Mouse (Mus musculus) cerebellum, postnatal 25 days (tissue): ENCODE results near the gene Gpr141.
"Not testable (repeated sequence)": the region's sequence is repeated elsewhere in the genome, so short reads cannot be mapped to it uniquely, and the experiment has no call there.

Source experiments
- DNase-seq, 2 experiments: peaks; one replicate each; pipeline ENCODE4 v3.0.0; 2021; ENCODE audit warnings: mixed read lengths in 2 of 2

Gene Gpr141

DNA sequence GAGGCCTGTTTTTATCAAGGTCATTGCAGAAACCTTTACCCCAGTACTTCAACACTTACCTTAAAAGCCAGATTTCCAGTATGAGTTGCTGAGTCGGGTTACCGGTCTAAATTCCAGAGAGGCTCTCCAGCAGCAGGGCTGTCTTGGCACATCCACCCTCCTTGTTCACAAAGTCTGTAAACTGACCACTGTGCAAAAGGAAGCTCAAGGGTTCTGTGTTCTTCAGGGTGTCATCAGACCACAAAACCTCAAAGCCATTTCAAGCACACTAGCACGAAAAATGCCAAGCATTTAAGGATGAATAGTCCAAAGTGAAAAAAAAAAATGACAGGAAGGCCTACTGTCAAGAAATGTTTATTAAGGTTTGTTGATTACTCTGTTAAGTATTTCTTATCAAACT lies at the start of gene Gpr141:
Gene Gpr141, minus strand, starts transcription at position 187 of the 400 bp plus-strand sequence.
- no peak for DNase-seq

DNA sequence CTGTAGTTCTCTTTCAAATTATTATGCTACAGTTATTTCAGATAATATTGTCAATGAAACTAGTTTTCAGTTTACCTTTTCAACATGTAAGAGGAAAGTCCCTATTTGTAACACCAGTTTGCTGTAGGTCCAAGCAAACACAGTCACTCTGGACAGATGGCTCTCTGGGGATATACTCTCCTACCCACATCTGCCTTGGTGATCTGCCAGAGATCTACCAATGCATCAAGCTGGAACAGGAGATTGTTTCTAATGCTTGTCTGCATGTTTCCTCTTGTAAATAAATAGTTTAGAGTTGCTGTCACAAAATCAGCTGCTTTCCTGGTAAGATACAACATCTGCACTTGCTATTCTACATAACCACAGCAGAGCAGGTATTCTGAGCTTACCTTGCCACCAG lies 40.2 kb upstream of the Gpr141 start:
- DNase-seq, result no peak

DNA sequence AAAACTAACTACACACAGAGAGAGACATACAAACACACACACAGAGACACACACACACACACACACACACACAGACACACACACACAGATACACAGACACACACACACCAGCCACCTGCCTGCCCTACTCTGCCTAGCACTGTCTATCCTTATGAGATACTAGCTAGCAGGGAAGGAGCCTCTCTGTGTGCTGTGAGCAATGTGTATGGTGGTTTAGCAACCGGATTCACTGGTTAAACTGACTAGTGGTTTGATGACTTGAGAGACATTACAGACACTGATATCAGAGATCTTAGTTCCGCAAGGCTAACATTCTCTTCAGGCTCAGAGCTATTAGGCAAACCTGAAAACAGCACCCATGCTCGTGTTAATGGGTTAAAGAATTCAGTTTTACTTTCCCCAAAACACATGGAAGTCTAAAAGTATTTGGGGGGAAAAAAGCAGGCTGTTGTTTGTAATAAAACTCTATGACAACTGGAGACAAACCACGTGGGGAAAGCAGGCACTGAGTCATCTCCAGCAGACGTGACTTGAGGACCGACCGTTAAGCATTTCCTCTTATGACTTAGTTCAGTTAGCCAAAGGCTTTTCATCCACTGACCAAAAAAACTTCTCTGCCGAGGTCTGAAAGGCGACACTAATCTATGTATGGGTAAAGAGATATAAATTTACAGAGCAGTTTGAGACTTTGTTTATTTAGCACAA lies 30.7 kb upstream of the Gpr141 start:
- no peak for DNase-seq

DNA sequence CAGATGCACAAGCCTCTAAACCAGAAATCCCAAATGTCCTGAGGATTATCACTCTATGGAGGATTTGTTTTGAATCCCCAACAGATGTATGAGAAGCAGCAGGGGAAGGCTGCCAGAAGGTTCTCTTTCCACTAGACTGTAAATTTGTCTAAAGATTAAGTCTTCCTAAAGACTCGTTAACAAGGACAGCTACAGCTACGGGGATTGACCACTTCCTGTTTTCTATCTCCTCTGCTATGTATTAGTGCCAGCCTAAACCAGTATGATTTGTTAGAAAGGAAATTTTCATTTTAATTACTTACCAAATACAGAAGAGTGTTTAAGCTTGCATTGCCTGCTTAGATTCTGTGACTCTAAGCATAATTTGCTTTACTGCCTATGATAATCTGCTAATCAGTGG lies 30.0 kb upstream of the Gpr141 start:
- no peak for DNase-seq

DNA sequence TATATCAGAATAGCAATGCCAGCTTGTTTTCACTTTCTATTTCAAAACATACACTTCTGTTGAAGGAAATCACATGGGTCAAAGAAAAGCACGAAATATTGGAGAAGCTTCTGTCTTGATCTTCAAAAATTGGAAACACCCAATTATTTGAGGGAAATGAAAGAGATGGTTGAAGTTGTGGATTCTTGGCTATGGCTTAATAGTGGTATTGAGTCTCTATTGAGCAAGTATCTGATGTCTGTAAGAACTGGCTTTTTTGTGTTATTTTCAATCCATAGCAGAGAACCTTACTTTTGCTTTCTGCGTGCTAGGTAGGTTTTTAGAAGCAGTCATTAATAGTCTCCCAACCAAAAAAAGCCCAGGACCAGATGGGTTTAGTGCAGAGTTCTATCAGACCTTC lies 19.4 kb upstream of the Gpr141 start:
- DNase-seq, result no peak

DNA sequence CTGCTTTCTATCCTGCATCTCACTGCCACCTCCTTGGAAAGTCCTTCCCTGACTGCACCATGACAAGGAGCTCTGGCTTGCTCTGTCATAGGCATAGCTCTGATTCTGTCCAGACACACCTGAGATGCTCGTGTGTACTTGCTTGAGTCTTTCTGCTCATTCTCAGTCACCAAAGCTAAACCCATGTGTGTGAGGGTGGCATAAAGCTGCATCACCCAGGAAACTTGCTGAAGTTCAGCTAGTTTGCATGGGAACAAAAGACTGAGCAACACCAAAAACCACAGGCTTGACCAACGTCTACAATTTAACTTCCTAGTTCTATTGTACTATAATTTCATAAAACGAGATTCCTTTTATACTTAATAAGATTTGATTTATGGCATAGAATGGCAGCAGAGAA lies 18.6 kb upstream of the Gpr141 start:
- no peak for DNase-seq

DNA sequence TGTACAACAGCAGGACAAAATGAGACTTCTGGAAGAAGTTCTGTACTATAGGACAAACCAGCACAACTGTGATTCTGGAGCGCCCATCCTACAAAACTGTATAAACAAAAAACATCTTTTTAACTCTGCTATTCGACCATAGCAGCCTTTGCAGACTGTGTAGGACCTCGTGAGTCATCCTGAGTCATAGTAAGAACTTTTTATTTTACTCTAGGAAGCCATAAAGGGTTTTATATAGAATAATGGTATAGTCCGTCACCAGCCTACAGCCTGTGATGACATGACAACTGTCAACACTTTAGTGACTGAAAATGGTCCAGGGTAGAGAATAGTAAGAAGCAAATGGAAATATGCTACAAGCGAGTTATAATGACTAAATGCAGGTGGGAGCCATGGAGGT lies 17.6 kb upstream of the Gpr141 start:
- no peak for DNase-seq

DNA sequence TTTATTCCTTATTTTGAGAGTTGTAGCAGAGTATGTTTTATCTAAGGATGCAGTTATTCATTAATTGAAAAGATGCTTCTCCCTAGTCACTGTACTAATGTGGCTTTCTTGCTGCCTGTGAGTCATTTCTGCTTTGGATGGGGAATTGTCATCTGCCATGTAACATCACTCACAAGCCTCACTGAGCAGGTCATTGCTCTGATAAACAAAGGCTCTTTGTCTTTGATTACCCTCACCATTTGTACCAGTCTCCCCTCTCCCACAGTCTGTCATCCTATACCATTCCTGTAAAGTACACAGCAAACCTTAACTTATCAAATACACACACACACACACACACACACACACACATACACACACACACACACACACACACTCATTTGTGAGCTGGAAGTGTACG lies 16.1 kb upstream of the Gpr141 start:
- DNase-seq, result no peak

DNA sequence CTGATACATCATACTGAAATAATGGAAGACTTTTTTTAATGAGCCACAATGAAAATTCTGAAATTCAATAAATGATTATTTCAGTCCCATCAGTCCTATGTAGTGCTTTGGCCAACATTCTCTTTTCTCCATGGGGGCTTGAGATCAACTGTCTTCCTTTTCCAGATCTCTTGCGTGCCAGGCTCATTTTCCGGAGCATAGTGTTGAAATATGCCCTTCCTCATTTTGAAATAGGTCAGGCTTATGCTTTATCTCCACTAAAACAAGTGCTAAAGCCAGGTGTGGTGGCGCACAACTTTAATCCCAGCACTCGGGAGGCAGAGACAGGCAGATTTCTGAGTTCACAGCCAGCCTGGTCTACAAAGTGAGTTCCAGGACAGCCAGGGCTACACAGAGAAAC lies 6.5 kb upstream of the Gpr141 start:
- no peak for DNase-seq

DNA sequence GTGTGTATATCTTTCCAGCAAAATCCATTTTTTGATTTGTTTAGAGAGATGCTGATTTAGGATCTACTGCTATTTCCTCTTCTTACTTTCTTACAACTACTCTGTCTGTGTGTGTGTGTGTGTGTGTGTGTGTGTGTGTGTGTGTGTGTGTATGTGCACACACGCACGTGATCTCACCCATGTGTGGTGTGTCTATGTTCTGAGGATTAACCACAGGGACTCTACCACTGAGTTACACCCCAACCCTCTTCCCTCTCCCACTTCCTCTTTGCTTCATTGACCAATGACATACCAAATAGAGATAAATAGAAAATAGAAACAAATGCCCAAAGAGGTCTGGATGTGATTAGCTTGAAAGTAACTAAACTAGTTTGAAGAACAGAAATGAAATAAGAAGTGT lies 4.0 kb upstream of the Gpr141 start:
- DNase-seq, result no peak

DNA sequence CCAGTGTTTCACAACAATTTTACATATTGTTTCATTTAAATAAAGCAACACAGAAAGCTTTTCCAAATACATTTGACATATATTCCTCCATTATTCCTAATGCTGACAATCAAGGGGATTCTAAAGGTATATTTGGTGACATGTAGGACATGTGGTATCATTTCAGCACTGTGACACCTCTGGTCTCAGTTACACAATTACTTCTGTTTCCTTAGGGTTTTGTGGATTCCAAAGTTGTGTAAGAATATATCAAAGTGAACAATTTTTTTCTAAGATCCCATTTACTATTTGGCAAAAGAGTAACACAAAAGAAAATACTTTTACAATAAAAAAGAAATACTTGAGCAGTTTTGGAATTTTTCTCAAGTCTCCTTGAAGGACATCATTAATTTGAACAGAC lies 2.4 kb downstream of the Gpr141 start:
- DNase-seq, result no peak

DNA sequence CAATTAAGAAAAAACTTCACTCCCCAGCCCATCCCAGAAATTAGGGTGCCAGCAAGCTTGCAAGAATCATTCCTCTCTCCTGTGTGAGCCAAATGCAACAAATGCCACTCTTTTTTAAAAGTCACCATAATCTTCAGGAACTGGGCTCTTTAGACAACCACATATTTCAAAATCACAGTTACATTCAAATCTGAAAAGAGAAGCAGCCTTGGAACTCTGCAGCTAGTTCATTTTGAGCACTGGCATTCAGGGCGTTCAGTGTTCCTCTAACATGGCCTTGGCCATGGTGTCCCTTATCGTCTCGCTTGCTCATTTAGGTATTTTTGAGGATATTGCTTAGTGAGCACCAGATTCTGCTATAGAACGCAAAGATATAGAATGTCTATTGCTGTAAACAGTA lies 4.1 kb downstream of the Gpr141 start:
- DNase-seq, result no peak

DNA sequence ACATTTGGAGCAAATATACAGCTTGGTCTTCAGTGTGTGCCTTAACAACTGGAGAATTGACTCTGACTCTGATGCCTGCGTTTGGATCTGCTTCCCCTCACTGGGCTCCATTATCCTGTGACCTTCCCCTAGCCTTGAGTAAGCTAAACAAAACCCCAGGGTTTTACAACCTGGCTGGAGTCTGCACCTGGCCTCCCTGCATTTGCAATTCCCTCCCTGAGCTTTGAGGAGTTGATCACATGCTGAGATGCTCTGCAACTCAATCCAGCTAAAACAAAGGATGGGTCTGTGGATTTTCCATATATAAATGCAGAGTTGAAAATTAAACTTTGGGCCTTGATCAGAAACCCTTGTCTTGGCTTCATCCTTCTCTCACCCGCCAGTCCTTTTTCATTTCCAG lies 4.8 kb downstream of the Gpr141 start:
- DNase-seq, result no peak

DNA sequence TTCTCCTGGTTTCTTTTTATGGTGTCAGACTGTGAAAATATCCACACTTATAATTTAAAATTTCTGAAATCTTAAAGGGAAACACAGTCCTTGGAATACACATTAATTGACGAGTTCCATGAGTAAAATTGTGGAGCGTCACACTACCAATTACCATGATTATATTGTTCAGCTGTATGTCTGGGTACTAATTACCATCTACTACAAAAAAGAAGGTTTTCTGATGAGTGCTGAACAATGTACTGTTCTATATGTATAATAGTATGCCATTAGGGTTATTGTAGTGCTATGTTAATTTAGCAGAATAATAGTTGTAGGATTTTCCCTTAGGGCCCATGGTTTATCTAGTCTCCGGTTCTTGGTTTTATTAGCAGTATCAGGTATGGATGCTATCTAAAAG lies 29.1 kb downstream of the Gpr141 start:
- no peak for DNase-seq

DNA sequence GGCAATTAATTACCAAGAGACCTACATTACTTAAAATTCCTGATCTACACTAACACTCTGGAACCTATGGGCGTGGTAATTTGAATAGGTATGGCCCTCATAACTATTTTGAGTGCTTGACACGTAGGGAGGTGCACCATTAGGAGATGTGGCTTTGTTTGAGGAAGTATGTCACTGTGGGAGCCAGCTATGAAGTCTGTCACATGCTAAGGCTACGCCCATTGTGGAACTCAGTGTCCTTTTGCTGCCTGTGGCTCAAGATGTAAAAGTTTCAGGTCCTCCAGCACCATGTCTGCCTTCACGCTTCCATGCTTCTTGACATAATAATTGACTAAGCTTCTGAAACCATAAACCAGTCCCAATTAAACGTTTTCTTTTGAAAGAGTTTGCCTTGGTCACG lies 29.6 kb downstream of the Gpr141 start:
- no peak for DNase-seq

DNA sequence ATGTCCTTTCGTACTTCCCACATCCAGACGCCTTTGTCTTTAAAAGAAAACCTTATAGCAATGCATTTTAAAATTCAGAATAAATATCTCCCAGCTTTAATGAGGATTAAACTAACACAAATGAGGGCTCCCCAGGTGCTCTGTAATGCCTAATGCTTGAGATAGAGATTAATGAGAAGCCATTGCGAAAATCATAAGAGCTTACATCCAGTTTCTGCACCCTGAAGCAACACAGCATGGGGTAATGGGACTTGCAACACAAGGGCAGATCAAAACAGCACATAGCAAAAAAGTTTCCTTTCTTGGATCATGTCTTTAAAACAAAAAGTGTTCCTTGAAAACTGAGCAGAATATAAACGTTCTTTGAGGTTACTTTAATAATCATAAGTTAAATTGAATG lies 30.3 kb downstream of the Gpr141 start:
- DNase-seq, result no peak

DNA sequence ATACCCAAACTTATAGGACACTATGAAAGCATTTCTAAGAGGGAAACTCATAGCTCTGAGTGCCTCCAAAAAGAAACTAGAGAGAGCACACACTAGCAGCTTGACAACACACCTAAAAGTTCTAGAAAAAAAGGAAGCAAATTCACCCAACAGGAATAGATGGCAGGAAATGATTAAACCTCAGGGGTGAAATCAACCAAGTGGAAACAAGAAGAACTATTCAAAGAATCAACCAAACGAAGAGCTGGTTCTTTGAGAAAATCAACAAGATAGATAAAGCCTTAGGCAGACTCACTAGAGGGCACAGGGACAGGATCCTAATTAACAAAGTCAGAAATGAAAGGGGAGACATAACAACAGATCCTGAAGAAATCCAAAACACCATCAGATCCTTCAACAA lies 36.1 kb downstream of the Gpr141 start:
- DNase-seq, result not testable (repeated sequence)

DNA sequence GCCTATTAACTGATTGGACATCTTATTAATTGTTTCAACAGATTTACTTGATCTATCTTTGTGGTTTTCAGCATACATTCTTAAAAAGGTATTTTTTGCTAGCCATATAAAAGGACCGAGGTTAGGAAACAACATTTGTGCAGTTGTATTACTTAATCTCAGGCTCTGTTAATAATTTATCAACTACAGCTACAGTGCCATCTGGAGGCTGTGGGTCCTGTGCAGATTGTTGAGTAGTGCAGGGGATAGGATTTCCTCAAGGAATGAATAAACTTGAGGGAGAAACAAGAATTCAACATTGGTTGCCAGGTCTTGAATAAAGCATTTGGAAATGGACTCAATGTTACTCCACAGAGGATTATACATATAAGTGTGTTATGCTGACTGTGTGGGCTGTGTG lies 53.9 kb downstream of the Gpr141 start:
- DNase-seq, result no peak

DNA sequence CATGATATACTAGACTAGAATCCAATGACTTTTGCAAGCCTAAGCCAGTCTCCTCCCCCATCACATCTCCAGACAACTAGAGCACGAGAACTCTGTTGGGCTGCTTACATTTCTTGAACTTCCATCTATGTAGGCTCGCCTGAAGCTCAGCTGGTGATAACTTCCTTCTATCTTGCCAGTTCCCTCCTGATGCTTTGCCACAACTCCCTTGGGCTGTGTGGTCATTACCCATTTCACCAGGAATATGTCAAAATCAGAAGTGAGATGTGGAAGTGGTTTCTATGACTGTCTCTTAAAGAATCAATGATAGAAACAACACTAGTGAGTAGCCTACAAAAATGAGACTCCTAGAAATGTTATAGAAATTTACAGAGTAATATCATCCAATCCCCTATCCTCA lies 56.9 kb downstream of the Gpr141 start:
- DNase-seq, result no peak

DNA sequence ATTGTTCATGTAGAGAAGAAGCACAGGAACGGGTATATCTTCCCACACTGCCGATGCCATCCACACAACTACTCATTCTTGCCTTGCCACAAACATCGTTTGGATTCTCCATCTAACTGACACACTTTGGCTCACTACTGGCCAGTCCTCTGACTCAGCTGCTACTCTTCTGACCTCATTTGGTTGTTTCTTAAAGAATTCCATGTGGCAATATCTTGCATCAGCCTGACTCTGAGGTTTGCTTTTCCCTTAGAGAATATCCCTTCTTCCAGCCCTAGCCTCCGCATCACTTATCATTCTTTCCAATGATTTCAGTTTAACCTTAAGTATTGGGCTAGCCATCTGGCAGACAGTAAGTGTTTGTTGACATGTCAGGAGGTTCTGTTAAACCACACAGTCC lies 59.8 kb downstream of the Gpr141 start:
- DNase-seq, result no peak

DNA sequence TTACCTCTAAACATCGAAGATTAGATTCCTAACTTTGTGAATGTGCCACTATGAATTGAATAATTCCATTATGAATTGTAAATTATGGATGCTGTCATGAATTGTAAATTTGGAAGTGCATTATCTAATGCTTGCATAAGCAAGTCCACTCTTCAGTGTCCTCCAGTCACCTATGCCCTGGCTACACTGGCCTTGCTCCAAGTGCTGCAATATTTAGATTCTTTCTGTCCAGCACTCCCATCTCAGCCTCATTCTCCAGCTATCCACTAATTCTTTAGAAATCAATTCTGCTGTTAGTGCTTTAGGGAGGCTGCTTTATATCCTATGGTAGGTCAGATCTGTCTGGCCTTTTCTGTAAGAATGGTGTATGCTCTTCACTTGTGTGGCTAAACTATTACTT lies 60.8 kb downstream of the Gpr141 start:
- no peak for DNase-seq

DNA sequence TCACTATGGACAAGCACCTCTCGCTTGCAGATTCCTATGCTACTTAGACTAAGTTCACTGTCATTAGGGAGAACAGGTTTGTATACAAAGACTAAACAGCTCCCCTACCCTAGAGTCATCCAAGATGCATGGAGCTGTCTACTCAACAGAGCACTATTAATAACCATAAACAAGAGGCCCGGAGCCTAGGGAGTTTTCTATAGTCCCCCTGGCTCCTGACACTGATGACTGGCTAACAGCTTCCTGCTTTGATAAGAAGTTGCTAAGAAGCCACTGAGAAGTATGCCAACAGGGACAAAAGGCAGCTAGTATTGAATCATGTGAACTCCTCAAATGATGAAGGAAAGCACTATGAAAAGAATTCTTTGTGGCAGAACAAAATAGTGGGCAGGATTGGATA lies 78.3 kb downstream of the Gpr141 start:
- DNase-seq, result no peak

DNA sequence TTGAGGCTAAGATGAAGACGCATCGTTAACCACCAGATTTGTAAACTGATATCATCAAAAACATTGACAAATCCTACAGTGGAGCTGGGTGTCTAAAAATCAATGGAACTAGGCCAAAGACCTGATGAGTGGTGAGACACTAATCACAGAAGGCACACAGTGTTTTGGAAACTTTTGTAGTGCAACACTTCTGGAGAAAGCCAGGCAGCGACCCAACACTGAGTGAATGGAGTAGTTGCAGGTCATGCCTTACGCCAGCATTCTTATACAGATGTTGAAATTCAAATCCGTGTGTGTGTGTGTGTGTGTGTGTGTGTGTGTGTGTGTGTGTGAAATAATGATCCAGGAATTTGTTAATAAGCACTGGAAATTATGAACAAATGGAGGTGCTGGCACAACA lies 79.5 kb downstream of the Gpr141 start:
- no peak for DNase-seq

DNA sequence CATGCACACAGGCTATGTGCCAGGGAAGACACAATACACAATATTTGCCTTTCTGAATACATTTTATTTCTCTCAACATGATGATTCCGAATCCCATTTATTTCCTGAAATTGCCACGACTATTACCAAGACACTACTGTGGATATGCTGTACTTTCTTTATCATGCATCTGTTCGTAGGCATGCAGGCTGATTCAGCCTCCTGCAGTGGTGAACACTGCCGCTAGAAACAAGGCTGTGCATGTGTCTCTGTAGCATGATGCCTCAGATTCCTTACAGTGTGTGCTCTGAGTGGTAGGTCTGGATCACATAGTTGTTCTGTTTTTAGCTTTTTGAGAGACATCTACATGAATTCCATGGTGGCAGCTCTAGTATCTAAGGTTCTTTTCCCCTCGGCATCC lies 89.5 kb downstream of the Gpr141 start:
- DNase-seq, result no peak

DNA sequence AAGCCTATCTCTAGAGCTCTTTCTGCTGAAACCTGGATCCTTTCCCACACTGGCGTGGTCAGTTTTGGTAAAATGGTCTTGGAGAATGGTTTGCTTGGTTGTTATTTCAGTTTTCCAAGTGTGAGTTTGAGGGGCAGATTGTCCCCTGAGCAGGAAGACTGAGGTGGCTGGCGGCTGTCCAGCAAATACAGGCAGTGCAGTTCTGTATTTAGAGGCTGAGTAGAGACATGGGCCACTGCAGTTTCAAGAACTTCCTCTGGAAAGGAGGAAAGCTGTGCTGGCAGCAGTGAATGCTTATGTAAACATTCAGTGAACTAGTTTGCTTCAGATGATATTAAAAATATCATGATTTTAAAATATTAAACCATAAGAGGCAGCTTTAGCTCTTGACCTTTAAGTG lies 93.2 kb downstream of the Gpr141 start:
- peak in 1 of 2 experiments; percentile 5 for DNase-seq

DNA sequence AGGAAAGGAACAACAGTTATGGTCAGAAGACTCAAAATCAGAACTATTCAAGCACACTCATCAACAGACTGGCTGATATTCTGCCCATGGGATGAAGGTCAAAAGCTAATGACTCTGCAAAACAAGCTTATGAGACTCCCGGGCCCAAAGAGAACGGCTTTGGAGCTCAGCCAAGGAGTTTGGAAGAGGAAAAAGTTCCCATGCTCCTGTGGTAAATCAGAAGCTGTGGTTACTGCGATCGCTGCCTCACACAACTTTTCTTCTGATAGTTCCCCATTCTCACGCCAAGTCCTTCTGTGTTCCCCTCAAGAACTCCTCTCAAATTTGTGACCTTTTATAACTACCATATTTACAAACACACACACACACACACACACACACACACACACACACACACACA lies 105.1 kb downstream of the Gpr141 start:
- no peak for DNase-seq
